Mouse (Mus musculus): ENCODE results near the gene Pced1a.

DNA sequence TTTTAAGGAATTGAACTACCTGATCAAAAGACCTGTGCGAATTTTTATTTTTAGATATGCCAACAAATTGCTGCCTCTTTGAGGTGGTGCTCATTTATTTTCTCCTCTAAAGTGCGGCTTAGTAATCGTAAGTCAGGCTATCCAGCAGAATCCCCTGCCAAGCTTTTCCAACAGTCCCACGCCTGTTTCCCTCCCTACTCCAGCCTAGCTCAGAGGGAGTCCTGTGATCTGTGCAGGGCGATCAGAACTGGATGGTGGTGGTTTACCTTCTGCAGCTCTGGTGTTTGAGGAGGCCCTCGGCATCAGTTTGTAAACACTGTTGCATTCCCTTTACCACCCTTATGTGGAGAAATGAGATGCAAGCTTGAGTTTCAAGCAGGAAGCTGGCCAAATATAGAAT, 28.9 kb upstream of the Pced1a start:
- TF ChIP-seq CTCF (IDR thresholded peaks at IDR 0.05) (no peak), EP300 (IDR thresholded peaks at IDR 0.05) (no peak)

Measured in lung, postnatal 0 days (tissue).